Mouse (Mus musculus) heart, adult 8-10 months (tissue): ENCODE measurements at regions not wholly inside any gene's neighbourhood (a gene's known extent, or its start where the extent isn't known, plus 50 kb on each side); places are given as distances from the start of the nearest gene placed in this dataset.

Experiments
- DNase-seq: peaks from one replicate; pipeline ENCODE4 v3.0.0; 2022; ENCODE audit warnings: low spot score

GRCm38 (mm10) chr10:8945195-8945751 lies 59.4 kb upstream of the Sash1 start:
- DNase-seq = peak; percentile 23

- DNase-seq = no peak
Observed at GRCm38 (mm10) chr10:8944586-8944985, 58.7 kb upstream of the Sash1 start.

- DNase-seq = no peak
Observed at GRCm38 (mm10) chr10:8943698-8944097, 57.8 kb upstream of the Sash1 start.

GRCm38 (mm10) chr10:8942967-8943471 lies 57.1 kb upstream of the Sash1 start:
- DNase-seq = no peak

GRCm38 (mm10) chr10:8936369-8936768 lies 50.5 kb upstream of the Sash1 start:
- no peak for DNase-seq
